In genomic region chr5:64860900-64861470, GRCm38 (mm10) we compare ENCODE assay signal across 8 mouse cellular contexts. TPM values are rescaled to one million over a fixed set of nuclear protein-coding genes. Genes with fewer than 3 reads are reported as not detected.
A peak's percentile ranks its signal among the peaks of the same experiment; 100 is the strongest.
DNase-seq lines count a peak whose midpoint lies in the region; ATAC-seq lines count a peak whose summit lies in the region.

No protein-coding gene starts in this region.

- WGBS in embryonic facial prominence, embryonic 10.5 days = 54% methylated on average over 5 of the region's 5 CpGs
- WGBS in kidney, embryonic 14.5 days = 30% methylated on average over 5 of the region's 5 CpGs
- 69% methylated on average over 5 of the region's 5 CpGs for WGBS in forebrain, embryonic 13.5 days

- DNase-seq in heart, adult 11 months = peak; percentile 87
- no peak for DNase-seq in heart, adult 9 months (ENCODE audit: low spot score in 2 of 2)
- DNase-seq in embryonic facial prominence, embryonic 10.5 days (ENCODE audit: low spot score) = peak; percentile 18
- peak; percentile 45 for DNase-seq in lung, postnatal 36 days
- no peak for DNase-seq in urinary bladder, postnatal 4 days (ENCODE audit: low spot score in 2 of 2)
- no peak for DNase-seq in urinary bladder, postnatal 10 days (ENCODE audit: low spot score)

- H3K27ac ChIP-seq in embryonic facial prominence, embryonic 10.5 days (replicated peaks) = peak overlapping the region; percentile 68; the same call in 1 of the 2 replicates
- peak overlapping the region; percentile 88 for H3K27ac ChIP-seq in kidney, embryonic 14.5 days (ENCODE audit: low read depth, low read length)
- H3K27ac ChIP-seq in forebrain, embryonic 13.5 days = no peak overlapping the region

- peak overlapping the region; percentile 25; the same call in 1 of the 2 replicates for H3K4me2 ChIP-seq in kidney, embryonic 14.5 days (replicated peaks; ENCODE audit: low read depth, low read length)
- no peak overlapping the region for H3K4me2 ChIP-seq in forebrain, embryonic 13.5 days

- no peak overlapping the region for H3K4me3 ChIP-seq in embryonic facial prominence, embryonic 10.5 days
- no peak overlapping the region for H3K4me3 ChIP-seq in kidney, embryonic 14.5 days (ENCODE audit: low read length)
- no peak overlapping the region for H3K4me3 ChIP-seq in forebrain, embryonic 13.5 days

- no peaks in the 10 kb centered on the region for H3K36me3 ChIP-seq in embryonic facial prominence, embryonic 10.5 days (replicated peaks)
- no peaks in the 10 kb centered on the region for H3K36me3 ChIP-seq in kidney, embryonic 14.5 days (ENCODE audit: control insufficient read depth, insufficient read depth, low read length)
- H3K36me3 ChIP-seq in forebrain, embryonic 13.5 days (ENCODE audit: poor library complexity, severe bottlenecking) = no peaks in the 10 kb centered on the region

- ATAC-seq in kidney, embryonic 14.5 days (ENCODE audit: low FRiP score, low TSS enrichment) = no peak; the same call in 1 of the 2 replicates
- ATAC-seq in forebrain, embryonic 13.5 days = no peak

- peaks cover 2% of the 10 kb centered on the region; the same call in 1 of the 2 replicates for H3K9me3 ChIP-seq in embryonic facial prominence, embryonic 10.5 days
- peaks cover 3% of the 10 kb centered on the region; the same call in 1 of the 2 replicates for H3K9me3 ChIP-seq in kidney, embryonic 14.5 days (ENCODE audit: control insufficient read depth, low read length)
- no peaks in the 10 kb centered on the region; the same call in 1 of the 2 replicates for H3K9me3 ChIP-seq in forebrain, embryonic 13.5 days (replicated peaks)

- peaks cover 26% of the 10 kb centered on the region for H3K4me1 ChIP-seq in embryonic facial prominence, embryonic 10.5 days
- peaks cover 26% of the 10 kb centered on the region for H3K4me1 ChIP-seq in kidney, embryonic 14.5 days (ENCODE audit: control insufficient read depth, insufficient read depth, low read length)
- peaks cover 17% of the 10 kb centered on the region for H3K4me1 ChIP-seq in forebrain, embryonic 13.5 days

- H3K9ac ChIP-seq in kidney, embryonic 14.5 days (ENCODE audit: low read depth, low read length) = peak overlapping the region; percentile 45; the same call in 1 of the 2 replicates
- H3K9ac ChIP-seq in forebrain, embryonic 13.5 days = no peak overlapping the region

- H3K27me3 ChIP-seq in embryonic facial prominence, embryonic 10.5 days (replicated peaks; ENCODE audit: low read depth, poor library complexity, severe bottlenecking) = no peaks in the 10 kb centered on the region
- no peaks in the 10 kb centered on the region for H3K27me3 ChIP-seq in kidney, embryonic 14.5 days (ENCODE audit: control insufficient read depth, insufficient read depth, low read length)
- H3K27me3 ChIP-seq in forebrain, embryonic 13.5 days = no peaks in the 10 kb centered on the region

RNA-seq across cellular contexts. Expression of gene Klf3, which starts 57.8 kb away (rescaled TPM):
- polyA plus RNA-seq in embryonic facial prominence, embryonic 10.5 days (2016; fragmentation: Nextera tagmentation; extraction: Ambion mirVana) = 55.0 and 55.2 TPM in 2 replicates
- 45.1 and 78.4 TPM in 2 replicates for polyA plus RNA-seq in kidney, embryonic 14.5 days (2014; fragmentation: Nextera tagmentation; extraction: Ambion mirVana)
- polyA plus RNA-seq in forebrain, embryonic 13.5 days (2015; fragmentation: Nextera tagmentation; extraction: Ambion mirVana) = 24.0 and 25.1 TPM in 2 replicates

Comparison
In these comparisons a context has a peak if more than half of its experiments do, and no peak if none do; other contexts are left out.
1. DNase-seq: peak in heart, adult 11 months (single experiment), embryonic facial prominence, embryonic 10.5 days (single experiment) and lung, postnatal 36 days (single experiment); none in heart, adult 9 months (0 of 2), urinary bladder, postnatal 4 days (0 of 2) and urinary bladder, postnatal 10 days (single experiment).